Mouse (Mus musculus) c-Kit-positive CD71-positive TER-119-negative erythroid progenitor cells, embryonic 14.5 days (primary cell): ENCODE results near the gene Fam110c.

Experiments
- DNase-seq: peaks from one replicate; pipeline ENCODE4 v3.0.0-alpha.2; 2013; ENCODE audit warnings: low read depth

Fam110c gene

GRCm38 (mm10) chr12:31101821-31102220 lies 28.2 kb downstream of the Fam110c start:
- DNase-seq, result no peak

- peak; percentile 21 for DNase-seq
Measured at GRCm38 (mm10) chr12:31116005-31116466, 42.4 kb downstream of the Fam110c start.

DNA sequence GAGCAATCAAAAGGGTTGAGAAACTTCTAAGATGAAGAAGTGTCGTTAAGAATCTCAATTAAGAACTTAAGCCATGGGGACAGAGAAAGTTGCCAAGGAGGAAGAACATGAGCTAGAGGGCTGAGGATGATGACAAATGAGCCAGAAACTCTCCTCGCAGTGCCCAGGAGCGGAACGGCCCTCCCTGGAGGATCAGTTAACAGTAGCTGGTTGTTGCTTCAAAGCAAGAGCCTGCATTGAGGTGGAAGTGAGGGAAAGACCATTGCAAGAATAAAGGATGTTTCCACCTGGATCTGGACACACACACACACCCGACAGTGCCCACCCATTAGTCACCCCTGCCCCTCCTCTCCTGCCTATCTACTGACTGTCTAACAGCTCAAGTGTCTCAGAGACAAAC lies 46.9 kb downstream of the Fam110c start:
- DNase-seq, result no peak

GRCm38 (mm10) chr12:31122892-31123622 lies 49.4 kb downstream of the Fam110c start:
- DNase-seq, result no peak

DNA sequence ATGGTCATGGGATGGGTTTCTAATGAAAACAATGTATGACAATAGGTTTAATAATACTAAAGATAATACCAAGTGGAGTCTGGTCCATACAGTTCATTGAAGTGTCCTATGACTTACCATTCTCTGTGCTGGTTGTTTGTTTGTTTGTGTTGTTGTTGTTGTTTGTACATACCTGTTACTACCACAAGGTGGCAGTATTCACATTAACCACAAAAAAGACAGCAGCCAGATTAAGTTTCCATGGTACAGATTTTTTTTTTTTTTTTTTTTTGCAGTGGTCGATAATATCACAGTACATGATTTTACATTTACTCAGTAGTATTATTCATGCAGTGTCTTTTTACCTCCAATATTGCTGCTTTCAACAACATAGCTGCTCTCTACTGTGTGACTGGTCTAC lies 52.4 kb downstream of the Fam110c start:
- no peak for DNase-seq

DNA sequence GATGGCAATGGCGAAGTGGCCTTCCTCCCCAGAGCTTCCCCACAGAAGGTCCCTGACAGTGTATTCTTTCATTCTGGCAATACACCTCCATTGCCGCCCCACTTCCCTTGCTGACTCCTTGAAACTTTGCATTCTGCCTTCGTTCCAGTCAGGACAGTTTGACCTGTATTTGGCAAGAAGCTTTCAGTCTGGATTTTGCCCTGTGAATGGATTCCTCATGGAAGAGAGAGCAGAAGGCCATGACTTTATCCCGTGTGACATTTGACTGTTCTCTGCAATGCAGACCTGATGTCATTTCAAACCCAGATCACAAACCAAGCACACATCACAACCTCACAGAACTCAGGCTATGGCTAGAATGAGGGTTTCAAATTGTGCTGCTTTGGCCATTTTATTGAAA lies 55.9 kb downstream of the Fam110c start:
- DNase-seq, result no peak
